Mouse (Mus musculus) G1E-ER4 (cell line): Measurements from ENCODE around the gene Auh. TPM values are rescaled to one million over a fixed set of nuclear protein-coding genes. Genes with fewer than 3 reads are reported as not detected.

Experiments
- GATA1 ChIP-seq: IDR thresholded peaks from one replicate; pipeline ENCODE4 v1.8.0; 2012; ENCODE audit warnings: low read length, inconsistent platforms
- polyA plus RNA-seq: library from polyadenylated mRNA; stranded (reverse); fragments of >175 nt; gene quantifications from 2 replicates; pipeline ENCODE4 v1.2.3, GENCODE M21; 2012

Gene Auh
- polyA plus RNA-seq, 1 experiment = 25.9 TPM

- TF ChIP-seq GATA1 = no peak
Observed at GRCm38 (mm10) chr13:52945769-52946168, 16.3 kb upstream of the Auh start.

GRCm38 (mm10) chr13:52944116-52944515, 14.6 kb upstream of the Auh start:
- TF ChIP-seq GATA1 = no peak

GRCm38 (mm10) chr13:52942876-52943388, 13.5 kb upstream of the Auh start:
- no peak for TF ChIP-seq GATA1

- no peak for TF ChIP-seq GATA1
Observed at GRCm38 (mm10) chr13:52940956-52941355, 11.5 kb upstream of the Auh start.

- TF ChIP-seq GATA1 = no peak
Observed at GRCm38 (mm10) chr13:52930582-52930981, 1.1 kb upstream of the Auh start.

- no peak for TF ChIP-seq GATA1
Observed at GRCm38 (mm10) chr13:52928392-52928791, 1.1 kb downstream of the Auh start.

- TF ChIP-seq GATA1 = no peak
Observed at GRCm38 (mm10) chr13:52924457-52924856, 5.0 kb downstream of the Auh start.

- no peak for TF ChIP-seq GATA1
Observed at GRCm38 (mm10) chr13:52921966-52922365, 7.5 kb downstream of the Auh start.

GRCm38 (mm10) chr13:52921065-52921825, 8.2 kb downstream of the Auh start:
- no peak for TF ChIP-seq GATA1

- no peak for TF ChIP-seq GATA1
Observed at GRCm38 (mm10) chr13:52919790-52920352, 9.6 kb downstream of the Auh start.

- TF ChIP-seq GATA1 = no peak
Observed at GRCm38 (mm10) chr13:52918333-52918732, 11.1 kb downstream of the Auh start.

- no peak for TF ChIP-seq GATA1
Observed at GRCm38 (mm10) chr13:52914591-52915110, 14.8 kb downstream of the Auh start.

- no peak for TF ChIP-seq GATA1
Observed at GRCm38 (mm10) chr13:52913926-52914325, 15.6 kb downstream of the Auh start.

- TF ChIP-seq GATA1 = no peak
Observed at GRCm38 (mm10) chr13:52912495-52912894, 17.0 kb downstream of the Auh start.

GRCm38 (mm10) chr13:52911259-52911658, 18.2 kb downstream of the Auh start:
- no peak for TF ChIP-seq GATA1

GRCm38 (mm10) chr13:52906296-52906695, 23.2 kb downstream of the Auh start:
- no peak for TF ChIP-seq GATA1

GRCm38 (mm10) chr13:52904175-52904574, 25.3 kb downstream of the Auh start:
- no peak for TF ChIP-seq GATA1

GRCm38 (mm10) chr13:52903767-52904166, 25.7 kb downstream of the Auh start:
- no peak for TF ChIP-seq GATA1
